Mouse (Mus musculus): ENCODE results near the gene Ada.

Gene Ada

GRCm38 (mm10) chr2:163732021-163732420 lies 18.0 kb downstream of the Ada start:
- no peak for DNase-seq (ENCODE audit: low spot score)

GRCm38 (mm10) chr2:163728300-163728699 lies 21.7 kb downstream of the Ada start:
- DNase-seq (ENCODE audit: low spot score) = no peak

- no peak for DNase-seq (ENCODE audit: low spot score)
These were observed 23.2 kb downstream of the Ada start for GRCm38 (mm10) chr2:163726766-163727393.

DNA sequence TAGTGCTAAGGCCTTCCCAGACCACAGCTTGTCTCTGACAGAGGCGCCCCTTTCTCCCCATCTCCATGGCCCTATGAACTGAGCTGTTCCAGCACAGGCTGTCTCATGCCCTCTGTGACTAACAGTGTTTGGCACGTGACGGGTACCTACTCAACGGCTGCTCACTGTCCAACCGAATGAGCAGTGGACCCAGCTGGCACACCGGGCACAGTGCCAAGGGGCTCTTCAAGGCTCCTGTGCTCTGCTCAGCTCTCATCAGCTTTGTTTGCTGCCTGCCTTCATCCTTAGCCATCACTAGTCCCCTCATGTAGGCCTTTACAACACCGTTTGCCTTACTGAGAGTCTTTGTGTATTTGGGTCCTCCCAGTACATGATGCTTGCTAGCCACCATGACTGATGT lies 27.5 kb downstream of the Ada start:
- no peak for DNase-seq (ENCODE audit: low spot score)

- no peak for DNase-seq (ENCODE audit: low spot score)
These were observed 30.4 kb downstream of the Ada start for GRCm38 (mm10) chr2:163719616-163720015.

- peak; percentile 59 for DNase-seq (ENCODE audit: low spot score)
These were observed 31.0 kb downstream of the Ada start for GRCm38 (mm10) chr2:163718951-163719603.

DNA sequence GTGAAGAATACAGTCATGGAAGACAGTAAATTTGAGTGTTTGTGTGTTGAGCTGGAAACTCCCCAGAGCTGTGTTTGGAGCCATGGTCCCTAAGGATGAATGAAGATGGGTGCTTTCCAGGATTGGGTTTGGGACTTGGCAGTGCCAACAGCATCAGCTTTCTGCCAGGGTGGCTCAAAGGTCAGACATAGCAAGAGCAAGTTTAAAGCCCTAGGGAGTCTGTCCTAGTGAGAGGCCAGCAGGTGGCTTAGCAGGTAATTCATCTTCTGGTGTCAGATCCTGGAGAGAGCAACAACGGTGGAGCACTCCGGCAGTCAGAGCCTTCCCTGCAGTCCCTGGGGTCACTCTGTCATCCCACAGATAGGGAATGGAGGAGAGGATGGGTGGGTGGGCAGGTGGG lies 31.5 kb downstream of the Ada start:
- no peak for DNase-seq (ENCODE audit: low spot score)

GRCm38 (mm10) chr2:163716853-163717252 lies 33.2 kb downstream of the Ada start:
- DNase-seq (ENCODE audit: low spot score) = no peak

- DNase-seq (ENCODE audit: low spot score) = no peak
These were observed 33.6 kb downstream of the Ada start for GRCm38 (mm10) chr2:163716448-163716847.

DNA sequence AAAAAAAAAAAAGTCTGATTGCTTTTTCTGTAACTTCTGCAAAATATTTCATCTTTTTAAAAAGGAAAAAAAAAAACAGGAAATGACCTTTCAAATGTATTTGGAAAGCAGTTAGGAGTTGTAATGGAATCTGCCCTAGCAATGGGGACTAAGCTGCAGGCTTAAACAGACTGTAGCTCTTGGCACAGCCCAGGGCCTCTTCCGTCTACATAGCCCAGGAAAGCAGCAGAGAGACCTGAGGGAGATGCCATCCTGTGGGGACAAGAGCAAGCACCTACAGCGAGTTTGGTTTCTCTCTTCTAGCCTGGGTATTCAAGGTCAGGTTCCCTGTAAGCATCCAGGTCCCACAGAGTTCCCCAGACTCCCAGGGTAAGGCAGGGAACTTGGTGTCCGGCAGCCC lies 36.7 kb downstream of the Ada start:
- no peak for DNase-seq (ENCODE audit: low spot score)

GRCm38 (mm10) chr2:163712874-163713273 lies 37.2 kb downstream of the Ada start:
- no peak for DNase-seq (ENCODE audit: low spot score)

DNA sequence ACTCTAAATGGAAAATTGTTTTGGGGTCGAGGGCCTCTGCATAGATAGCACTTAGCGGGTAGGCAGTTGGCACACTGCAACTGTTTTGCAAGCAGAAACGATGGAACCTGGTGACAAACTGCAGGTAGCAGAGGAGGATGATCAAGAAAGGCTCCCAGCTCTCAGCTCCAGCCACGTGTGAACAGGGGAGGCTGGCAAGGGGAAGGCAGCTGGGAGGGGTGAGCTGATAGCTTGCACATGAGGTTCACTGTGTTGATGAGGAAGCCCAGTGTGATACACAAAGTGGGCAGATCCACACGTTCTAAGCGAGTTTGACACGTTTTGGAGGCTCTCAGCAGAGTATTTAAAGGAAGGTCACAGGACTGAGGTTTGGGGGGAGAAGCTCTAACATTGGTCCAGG lies 37.6 kb downstream of the Ada start:
- DNase-seq (ENCODE audit: low spot score) = no peak

- DNase-seq (ENCODE audit: low spot score) = no peak
These were observed 38.6 kb downstream of the Ada start for GRCm38 (mm10) chr2:163711368-163711868.

DNA sequence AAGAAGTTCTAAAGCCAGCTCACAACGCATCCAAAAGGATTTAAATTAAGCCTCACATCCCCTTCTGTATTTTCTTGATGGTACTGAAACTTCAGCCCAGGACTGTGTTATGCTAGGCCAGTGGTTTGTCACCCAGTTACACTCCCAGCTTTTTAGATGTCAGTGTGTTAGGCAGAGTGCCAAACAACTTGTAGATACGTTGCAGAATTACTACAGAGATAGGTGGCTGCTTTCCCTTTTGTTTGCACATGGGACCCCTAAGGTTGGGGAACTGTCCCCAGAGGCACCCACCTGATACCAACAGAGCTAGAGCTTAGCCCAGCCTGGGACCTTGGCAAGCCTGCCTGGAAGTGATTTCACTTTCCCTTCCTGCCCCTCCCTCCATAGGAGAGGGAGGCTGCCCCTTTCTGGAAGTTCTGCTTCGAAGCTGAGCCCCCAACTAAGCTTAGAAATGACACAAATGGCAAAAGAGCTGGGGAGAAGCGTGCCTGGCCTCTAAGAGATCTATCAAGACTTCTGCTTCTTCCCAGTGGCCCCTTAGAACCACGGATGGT lies 39.4 kb downstream of the Ada start:
- DNase-seq (ENCODE audit: low spot score) = no peak

DNA sequence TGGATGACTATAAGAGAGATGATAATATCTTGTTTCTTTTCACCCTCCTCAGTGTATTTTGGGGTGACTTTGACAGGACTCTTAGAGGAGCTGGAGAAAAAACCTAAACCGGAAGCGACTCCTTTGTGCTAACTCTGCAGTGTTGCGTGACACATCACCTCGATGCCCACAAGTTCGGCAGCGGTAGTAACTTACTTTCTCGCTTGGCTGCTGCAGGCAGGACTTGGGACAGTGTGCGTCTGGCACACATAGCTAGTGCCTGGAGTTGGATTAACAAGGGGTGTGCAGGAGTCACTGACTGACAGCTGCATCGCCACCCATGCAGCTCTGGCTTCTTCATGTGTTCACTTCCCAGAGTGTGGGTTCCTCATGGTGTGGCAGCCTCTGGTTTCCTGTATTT lies 40.0 kb downstream of the Ada start:
- no peak for DNase-seq (ENCODE audit: low spot score)

DNA sequence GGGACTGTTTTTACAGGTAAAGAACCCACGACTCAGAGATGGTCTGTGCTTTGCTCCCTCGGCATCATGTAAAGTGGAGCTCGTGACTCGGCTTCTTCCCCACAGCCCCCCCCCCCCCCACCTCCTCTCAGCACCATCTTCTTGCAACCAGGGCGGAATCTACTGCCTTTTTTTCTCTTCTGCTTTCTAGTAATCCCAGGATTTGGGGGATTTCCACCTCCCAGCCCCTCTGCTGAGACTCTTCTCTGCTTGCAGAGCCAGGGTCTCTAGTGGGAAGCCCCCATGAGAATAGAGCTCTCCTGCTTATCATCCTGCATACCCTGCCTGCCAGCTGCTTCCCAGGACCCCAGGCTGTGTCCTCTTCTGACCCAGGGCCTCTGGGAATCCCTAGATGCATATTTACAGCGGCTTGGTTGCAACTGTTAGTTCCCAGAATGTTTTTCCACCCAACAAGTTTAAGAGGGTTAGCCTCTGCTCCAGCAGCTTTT lies 41.2 kb downstream of the Ada start:
- no peak for DNase-seq (ENCODE audit: low spot score)

DNA sequence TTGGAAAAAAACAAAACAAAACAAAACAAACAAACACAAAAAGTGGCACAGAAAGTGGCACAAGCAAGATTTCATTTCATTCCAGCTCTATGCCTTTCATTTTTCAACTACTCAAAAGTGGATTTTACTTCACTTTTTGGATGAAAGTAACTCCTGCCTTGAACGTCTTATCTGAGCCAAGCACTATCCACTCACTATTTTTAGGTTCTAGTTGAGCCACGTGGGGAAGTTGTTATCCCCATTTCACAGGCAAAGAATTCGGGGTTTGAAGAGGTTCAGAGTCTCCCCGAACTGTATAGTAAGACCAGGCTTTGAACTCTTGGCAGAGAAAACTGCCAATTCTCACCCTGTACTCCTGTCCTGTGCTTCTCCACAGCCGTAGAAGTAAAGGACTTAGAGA lies 41.7 kb downstream of the Ada start:
- DNase-seq (ENCODE audit: low spot score) = no peak

- no peak for DNase-seq (ENCODE audit: low spot score)
These were observed 46.3 kb downstream of the Ada start for GRCm38 (mm10) chr2:163703599-163704260.

GRCm38 (mm10) chr2:163702921-163703320 lies 47.1 kb downstream of the Ada start:
- no peak for DNase-seq (ENCODE audit: low spot score)

DNA sequence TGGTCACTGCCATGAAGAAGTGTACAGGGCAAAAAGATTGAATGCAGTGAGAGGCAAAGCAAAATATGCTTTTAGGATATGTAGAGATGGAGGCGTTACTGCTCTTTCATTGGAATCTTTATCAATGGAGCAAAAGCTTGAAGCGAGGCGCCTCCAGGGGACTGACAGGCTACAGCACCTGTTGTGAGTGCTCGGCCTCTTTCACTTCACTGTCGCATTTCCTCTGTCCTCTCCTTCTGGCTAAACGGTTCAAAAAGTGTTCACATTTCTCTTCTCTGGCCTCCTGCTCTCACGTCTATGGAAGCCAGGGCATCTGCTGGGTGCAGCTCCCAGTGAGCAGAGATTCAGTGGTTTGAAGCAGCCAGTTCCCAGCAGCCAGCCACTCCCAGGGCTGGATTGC lies 47.6 kb downstream of the Ada start:
- no peak for DNase-seq (ENCODE audit: low spot score)

DNA sequence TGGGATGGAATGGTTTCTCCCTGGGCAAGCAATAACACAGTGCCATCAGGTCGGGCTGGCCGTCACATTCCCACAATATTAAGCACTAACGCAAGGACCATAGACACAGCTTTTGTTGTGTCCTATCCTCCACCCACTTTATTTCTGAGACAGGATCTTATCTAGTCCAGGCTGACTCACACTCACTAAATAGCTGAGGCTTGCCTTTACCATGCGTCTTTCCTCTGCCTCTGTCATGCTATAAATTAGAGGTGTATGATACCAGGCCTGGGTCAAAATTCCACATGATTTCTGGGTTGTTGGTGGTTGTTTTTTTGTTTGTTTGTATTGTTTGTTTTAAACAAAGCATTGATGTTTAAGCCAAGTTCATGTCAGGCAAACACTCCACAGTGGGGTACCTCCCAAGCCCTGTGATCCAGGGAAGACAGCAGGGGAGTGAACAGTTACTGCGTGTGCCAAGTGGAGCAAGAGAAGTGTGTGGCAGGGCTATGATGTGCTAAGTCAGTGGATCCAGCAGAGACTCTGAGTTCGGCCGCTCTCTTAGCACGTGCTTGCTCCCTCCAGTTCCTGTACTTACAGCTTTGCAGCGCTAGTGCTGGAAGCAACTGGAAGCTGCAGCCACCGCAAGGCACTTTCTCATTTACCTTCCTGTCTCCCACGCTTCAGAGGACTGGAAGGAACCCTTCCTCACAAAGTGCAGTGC lies 50.8 kb downstream of the Ada start:
- DNase-seq (ENCODE audit: low spot score) = no peak

- DNase-seq (ENCODE audit: low spot score) = no peak
These were observed 52.1 kb downstream of the Ada start for GRCm38 (mm10) chr2:163697764-163698480.

All from ovary, postnatal 10 days (tissue).